Mouse (Mus musculus) cortical plate, adult 2 months (tissue): ENCODE measurements at regions not wholly inside any gene's neighbourhood (a gene's known extent, or its start where the extent isn't known, plus 50 kb on each side); places are given as distances from the start of the nearest gene placed in this dataset.

Experiments
- CTCF ChIP-seq: fragments of 200-500 bp; IDR thresholded peaks from 2 replicates; pipeline ENCODE4 v1.5.1; 2011; ENCODE audit warnings: mild to moderate bottlenecking, control low read depth, low read length; ENCODE audit not compliant: insufficient read depth; ENCODE audit errors: extremely low read depth
- POLR2A ChIP-seq: fragments of 200-500 bp; IDR thresholded peaks from 2 replicates; pipeline ENCODE4 v1.6.1; 2011; ENCODE audit warnings: mild to moderate bottlenecking, low read length, control low read depth; ENCODE audit not compliant: insufficient read depth; ENCODE audit errors: extremely low read depth

DNA sequence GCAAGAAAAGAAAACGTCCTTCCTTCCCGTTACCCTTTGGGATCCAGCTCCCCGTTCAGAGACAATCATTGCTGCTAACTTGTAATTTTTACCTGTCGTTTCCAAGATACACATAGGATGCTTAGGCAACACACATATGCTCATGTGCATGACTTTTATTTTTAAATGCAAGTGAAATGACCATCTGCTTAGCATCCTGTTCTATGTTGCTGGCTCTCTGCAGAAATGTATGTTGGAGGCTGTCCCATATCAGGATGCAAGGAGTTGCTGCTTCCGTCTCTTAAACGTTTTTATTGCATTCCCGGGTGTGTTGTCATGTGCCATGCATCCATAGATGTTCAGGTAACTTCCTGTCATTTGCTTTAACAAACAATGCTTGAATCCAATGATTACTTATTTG, 304.9 kb upstream of the Fam92a start:
- TF ChIP-seq CTCF (no peak), POLR2A (no peak)
